Mouse (Mus musculus) spleen, adult 2 months (tissue): ENCODE measurements around the gene Apoe. TPM values are rescaled to one million over a fixed set of nuclear protein-coding genes. Genes with fewer than 3 reads are reported as not detected.
"Not testable (repeated sequence)": the region's sequence is repeated elsewhere in the genome, so short reads cannot be mapped to it uniquely, and the experiment has no call there.

Source experiments
- DNase-seq, 2 experiments: peaks; one replicate each; pipeline versions ENCODE4 v3.0.0 to v3.0.0-alpha.2; 2012 to 2021; ENCODE audit warnings: low spot score in 2 of 2, low read depth in 1 of 2
- H3K27ac ChIP-seq: fragments of 200-500 bp; 2 replicates; pipeline ENCODE4 v1.5.1; 2012; ENCODE audit warnings: low read length, inconsistent platforms; ENCODE audit not compliant: insufficient read depth
- H3K27me3 ChIP-seq: fragments of 200-500 bp; 2 replicates; pipeline ENCODE4 v1.6.1; 2012; ENCODE audit warnings: mild to moderate bottlenecking, moderate library complexity, low read length, inconsistent platforms; ENCODE audit not compliant: control insufficient read depth, insufficient read depth
- H3K36me3 ChIP-seq: fragments of 200-500 bp; 2 replicates; pipeline ENCODE4 v1.6.1; 2012; ENCODE audit warnings: mild to moderate bottlenecking, low read length, inconsistent platforms; ENCODE audit not compliant: control insufficient read depth, insufficient read depth
- H3K4me1 ChIP-seq: fragments of 200-500 bp; 2 replicates; pipeline ENCODE4 v1.6.1; 2011; ENCODE audit warnings: inconsistent platforms; ENCODE audit not compliant: control insufficient read depth, insufficient read depth, insufficient read length
- H3K4me3 ChIP-seq: fragments of 200-500 bp; 2 replicates; pipeline ENCODE4 v1.5.1; 2011; ENCODE audit warnings: mild to moderate bottlenecking, inconsistent platforms; ENCODE audit not compliant: insufficient read depth, insufficient read length; ENCODE audit errors: extremely low read depth
- CTCF ChIP-seq: fragments of 200-500 bp; IDR thresholded peaks from 2 replicates; pipeline ENCODE4 v1.5.1; 2011; ENCODE audit warnings: mild to moderate bottlenecking, inconsistent platforms; ENCODE audit not compliant: insufficient read depth, insufficient read length, insufficient replicate concordance; ENCODE audit errors: extremely low read depth
- POLR2A ChIP-seq: fragments of 200-500 bp; IDR thresholded peaks from 2 replicates; pipeline ENCODE4 v1.6.1; 2011; ENCODE audit warnings: low read depth, low read length, inconsistent platforms
- WGBS: fragments of 180-500 bp; shearing (Covaris S2); methylation state at CpG from one replicate; pipeline ENCODE4 v1.1.7; 2018; 5-methylcytosine and 5-hydroxymethylcytosine counted together
- polyA plus RNA-seq: library from polyadenylated mRNA; depleted of rRNA; stranded (reverse); fragments of >200 nt; gene quantifications from 2 replicates; pipeline ENCODE4 v1.2.3, GENCODE M21; 2012

The Apoe gene
- polyA plus RNA-seq, 1 experiment: 1,613 TPM

GRCm38 (mm10) chr7:19693421-19693820 is 5.6 kb downstream of the Apoe start:
- H3K4me3 ChIP-seq: no peak overlapping the region
- H3K27ac ChIP-seq: 0 out of 2 replicates have a peak overlapping the region, but pooled peaks have one; percentile 8
- TF ChIP-seq POLR2A (no peak), CTCF (no peak)
- H3K27me3 ChIP-seq: no peaks in the 10 kb centered on the region
- H3K36me3 ChIP-seq: peaks cover 10% of the 10 kb centered on the region
- H3K4me1 ChIP-seq: no peaks in the 10 kb centered on the region; the same call in 1 of the 2 replicates
- 36% methylated on average over 10 of the region's 10 CpGs for WGBS
- DNase-seq: no peak

- Histone ChIP-seq H3K27me3 (no peaks in the 10 kb centered on the region), H3K4me3 (no peak within 1 kb of the TSS), H3K4me1 (no peaks in the 10 kb centered on the region; the same call in 1 of the 2 replicates), H3K27ac (peak within 1 kb of the TSS; percentile 28; the same call in 1 of the 2 replicates), H3K36me3 (peaks cover 8% of the 10 kb centered on the region)
- no peak for DNase-seq
- WGBS: 83% methylated on average over 28 of the region's 28 CpGs
- TF ChIP-seq POLR2A (no peak), CTCF (no peak)
Measured at GRCm38 (mm10) chr7:19691873-19692865, 6.8 kb downstream of the Apoe start, which contains the start of gene Apoc1. Gene Apoc1, minus strand, starts transcription at chr7:19692660.

GRCm38 (mm10) chr7:19691434-19691833 is 7.6 kb downstream of the Apoe start:
- DNase-seq: no peak
- WGBS: 90% methylated on average over 6 of the region's 6 CpGs
- H3K27ac ChIP-seq: peak overlapping the region; percentile 28; the same call in 1 of the 2 replicates
- no peak overlapping the region for H3K4me3 ChIP-seq
- H3K36me3 ChIP-seq: peaks cover under 1% of the 10 kb centered on the region
- no peaks in the 10 kb centered on the region for H3K27me3 ChIP-seq
- no peaks in the 10 kb centered on the region; the same call in 1 of the 2 replicates for H3K4me1 ChIP-seq
- TF ChIP-seq POLR2A: no peak

GRCm38 (mm10) chr7:19690845-19691244 is 8.1 kb downstream of the Apoe start:
- H3K36me3 ChIP-seq: no peaks in the 10 kb centered on the region
- DNase-seq: no peak
- H3K4me3 ChIP-seq: no peak overlapping the region
- H3K4me1 ChIP-seq: peaks cover 2% of the 10 kb centered on the region; the same call in 1 of the 2 replicates
- H3K27ac ChIP-seq: no peak overlapping the region
- no peaks in the 10 kb centered on the region for H3K27me3 ChIP-seq
- 86% methylated on average over 4 of the region's 4 CpGs for WGBS
- no peak for TF ChIP-seq CTCF

GRCm38 (mm10) chr7:19688611-19689010 is 10.4 kb downstream of the Apoe start:
- Histone ChIP-seq H3K27me3 (no peaks in the 10 kb centered on the region), H3K4me1 (peaks cover 14% of the 10 kb centered on the region; the same call in 1 of the 2 replicates), H3K27ac (no peak overlapping the region), H3K36me3 (no peaks in the 10 kb centered on the region), H3K4me3 (no peak overlapping the region)
- TF ChIP-seq CTCF (no peak), POLR2A (no peak)
- 93% methylated on average over 2 of the region's 2 CpGs for WGBS
- DNase-seq: no peak

- Histone ChIP-seq H3K27ac (no peak overlapping the region), H3K36me3 (no peaks in the 10 kb centered on the region), H3K4me3 (no peak overlapping the region), H3K27me3 (no peaks in the 10 kb centered on the region), H3K4me1 (peaks cover 16% of the 10 kb centered on the region; the same call in 1 of the 2 replicates)
- 92% methylated on average over 10 of the region's 10 CpGs for WGBS
- TF ChIP-seq CTCF: no peak
- no peak for TF ChIP-seq POLR2A
- DNase-seq: no peak
Measured at GRCm38 (mm10) chr7:19688101-19688500, 10.9 kb downstream of the Apoe start.

- not testable (repeated sequence) for H3K27me3 ChIP-seq, H3K36me3 ChIP-seq, DNase-seq, H3K27ac ChIP-seq, H3K4me3 ChIP-seq
- H3K4me1 ChIP-seq: peaks cover 16% of the 10 kb centered on the region; the same call in 1 of the 2 replicates
- 62% methylated on average over 8 of the region's 8 CpGs for WGBS
Measured at GRCm38 (mm10) chr7:19686927-19687583, 11.9 kb downstream of the Apoe start.
